Mouse (Mus musculus) kidney, postnatal 0 days (tissue): ENCODE data around the gene Zbtb5. TPM values are rescaled to one million over a fixed set of nuclear protein-coding genes. Genes with fewer than 3 reads are reported as not detected.
"Not testable (repeated sequence)": the region's sequence is repeated elsewhere in the genome, so short reads cannot be mapped to it uniquely, and the experiment has no call there.

Experiments used
- ATAC-seq: fragments of 200-750 bp; cut with Nextera tagmentation; replicated peaks from 2 replicates; pipeline ENCODE4 v1.8.0; 2017; ENCODE audit warnings: low read depth, moderate number of reproducible peaks, moderate TSS enrichment, moderate library complexity; ENCODE audit not compliant: low FRiP score
- DNase-seq: peaks from one replicate; pipeline ENCODE4 v3.0.0-alpha.2; 2016; ENCODE audit warnings: low spot score
- H3K27ac ChIP-seq: fragments of 300-500 bp; sonication (generic); 2 replicates; pipeline ENCODE4 v1.5.1; 2014; ENCODE audit warnings: mild to moderate bottlenecking
- H3K27me3 ChIP-seq: fragments of 300-500 bp; sonication (generic); 2 replicates; pipeline ENCODE4 v1.6.1; 2014; ENCODE audit warnings: low read length, mixed read lengths; ENCODE audit not compliant: insufficient read depth
- H3K36me3 ChIP-seq: fragments of 300-500 bp; sonication (generic); 2 replicates; pipeline ENCODE4 v1.6.1; 2014; ENCODE audit warnings: low read length, mixed read lengths; ENCODE audit not compliant: insufficient read depth
- H3K4me1 ChIP-seq: fragments of 300-500 bp; sonication (generic); replicated peaks from 2 replicates; pipeline ENCODE4 v1.6.1; 2014; ENCODE audit warnings: antibody characterized with exemption, low read length, mixed read lengths; ENCODE audit not compliant: insufficient read depth
- H3K4me2 ChIP-seq: fragments of 300-500 bp; sonication (generic); 2 replicates; pipeline ENCODE4 v1.6.1; 2014; ENCODE audit warnings: mild to moderate bottlenecking, low read length, moderate library complexity, mixed read lengths
- H3K4me3 ChIP-seq: fragments of 300-500 bp; sonication (generic); replicated peaks from 2 replicates; pipeline ENCODE4 v1.5.1; 2014; ENCODE audit warnings: low read depth, low read length
- H3K9ac ChIP-seq: fragments of 300-500 bp; sonication (generic); 2 replicates; pipeline ENCODE4 v1.6.1; 2014; ENCODE audit warnings: low read depth, low read length
- H3K9me3 ChIP-seq: fragments of 300-500 bp; sonication (generic); replicated peaks from 2 replicates; pipeline ENCODE4 v1.6.1; 2016; ENCODE audit warnings: low read length, inconsistent platforms, mixed read lengths
- CTCF ChIP-seq: IDR thresholded peaks from 2 replicates; pipeline ENCODE4 v1.5.1; 2016; ENCODE audit warnings: antibody characterized with exemption, low read depth, mild to moderate bottlenecking, moderate library complexity
- WGBS: fragments of 180-500 bp; shearing (Covaris S2); extraction: QIAGEN DNeasy Blood & Tissue Kit; methylation state at CpG from one replicate; pipeline ENCODE4 v1.1.7; 2014; 5-methylcytosine and 5-hydroxymethylcytosine counted together
- polyA plus RNA-seq: library from polyadenylated mRNA; unstranded; fragments of >200 nt; fragmentation: Nextera tagmentation; extraction: Ambion mirVana; gene quantifications from 2 replicates; pipeline ENCODE4 v1.2.1, GENCODE M21; 2015

Gene Zbtb5
- polyA plus RNA-seq, 1 experiment from 2014 or later, result 18.5 TPM

DNA sequence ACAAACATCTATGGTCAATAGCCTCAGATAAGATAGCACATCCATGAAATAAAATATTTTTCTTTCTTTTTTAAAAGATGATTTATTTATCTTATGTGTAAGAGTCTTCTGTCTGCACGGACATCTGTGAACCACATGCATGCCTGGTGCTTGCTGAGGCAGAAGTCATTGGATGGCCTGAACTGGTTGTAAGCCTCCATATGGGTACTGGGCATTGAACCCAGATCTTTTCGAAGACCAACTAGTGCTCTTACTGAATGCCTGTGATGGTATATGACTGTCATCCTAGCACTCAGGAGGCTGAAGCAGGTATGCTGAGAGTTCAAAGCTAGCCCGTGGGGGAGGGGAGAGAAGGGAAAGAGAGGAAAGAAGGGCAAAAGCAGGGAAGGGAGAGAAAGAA lies 14.1 kb downstream of the Zbtb5 start:
- H3K4me1 ChIP-seq, result no peaks in the 10 kb centered on the region
- H3K36me3 ChIP-seq, result no peaks in the 10 kb centered on the region; the same call in 1 of the 2 replicates
- no peak for TF ChIP-seq CTCF
- H3K9ac ChIP-seq, result no peak overlapping the region
- H3K27me3 ChIP-seq, result no peaks in the 10 kb centered on the region
- no peaks in the 10 kb centered on the region for H3K9me3 ChIP-seq
- WGBS, result 69% methylated on average over 3 of the region's 3 CpGs
- no peak overlapping the region for H3K4me2 ChIP-seq
- DNase-seq (no peak), ATAC-seq (no peak)
- no peak overlapping the region for H3K4me3 ChIP-seq
- no peak overlapping the region for H3K27ac ChIP-seq

GRCm38 (mm10) chr4:44994776-44995175 lies 17.4 kb downstream of the Zbtb5 start:
- Histone ChIP-seq H3K9ac (no peak overlapping the region), H3K9me3 (no peaks in the 10 kb centered on the region), H3K4me2 (no peak overlapping the region), H3K4me1 (no peaks in the 10 kb centered on the region), H3K27me3 (no peaks in the 10 kb centered on the region), H3K36me3 (peaks cover 12% of the 10 kb centered on the region), H3K27ac (no peak overlapping the region), H3K4me3 (no peak overlapping the region)
- TF ChIP-seq CTCF, result no peak
- no peak for ATAC-seq
- 82% methylated on average over 18 of the region's 18 CpGs for WGBS
- DNase-seq, result no peak

DNA sequence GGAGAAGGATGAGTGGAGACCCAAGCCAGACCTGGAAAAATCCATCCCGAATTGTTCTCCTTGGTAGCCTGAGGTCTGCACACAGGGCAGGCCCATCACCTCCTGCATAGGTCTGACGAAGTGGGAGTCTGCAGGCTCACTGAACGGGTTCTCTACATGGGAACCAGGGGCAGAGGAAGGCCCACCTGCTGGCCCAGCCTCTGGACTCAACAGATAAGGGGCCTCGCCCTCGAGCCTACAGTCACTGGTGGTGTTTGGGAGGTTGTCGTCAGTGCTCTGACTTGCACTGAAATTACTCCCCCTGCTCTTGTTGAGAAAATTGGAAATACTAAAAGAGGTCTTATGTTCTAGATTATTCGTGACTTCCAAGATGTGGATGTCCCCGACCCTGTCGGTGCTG lies 18.4 kb downstream of the Zbtb5 start:
- TF ChIP-seq CTCF, result no peak
- H3K4me3 ChIP-seq, result no peak overlapping the region
- H3K36me3 ChIP-seq, result peaks cover 16% of the 10 kb centered on the region
- H3K27me3 ChIP-seq, result no peaks in the 10 kb centered on the region
- H3K4me1 ChIP-seq, result no peaks in the 10 kb centered on the region
- H3K9ac ChIP-seq, result no peak overlapping the region
- no peak overlapping the region for H3K4me2 ChIP-seq
- H3K27ac ChIP-seq, result no peak overlapping the region
- WGBS, result 90% methylated on average over 9 of the region's 9 CpGs
- DNase-seq (no peak), ATAC-seq (no peak)
- H3K9me3 ChIP-seq, result no peaks in the 10 kb centered on the region

DNA sequence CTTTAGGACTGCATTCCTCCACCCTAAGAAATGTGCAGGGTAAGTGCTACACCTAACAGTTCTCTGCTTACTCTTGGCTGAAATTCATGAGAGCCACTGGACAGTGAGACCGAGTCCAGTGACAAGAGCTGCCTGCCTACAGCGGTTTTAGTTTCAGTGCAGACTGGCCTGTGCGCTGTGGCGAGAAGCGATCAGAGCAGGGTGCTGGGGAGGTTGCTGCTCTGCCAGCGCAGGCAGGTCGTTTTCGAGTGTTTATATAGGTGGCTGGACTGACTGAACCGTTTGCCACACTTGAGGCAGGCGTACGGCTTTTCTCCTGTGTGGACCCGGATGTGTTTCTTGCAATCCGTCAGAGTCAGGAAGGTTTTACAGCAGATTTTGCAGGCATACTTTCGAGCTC lies 19.0 kb downstream of the Zbtb5 start:
- H3K4me1 ChIP-seq, ATAC-seq, H3K9ac ChIP-seq, H3K4me3 ChIP-seq, H3K27me3 ChIP-seq, H3K4me2 ChIP-seq, H3K27ac ChIP-seq, H3K9me3 ChIP-seq: not testable (repeated sequence)
- 55% methylated on average over 14 of the region's 14 CpGs for WGBS
- peak; percentile 23 for DNase-seq
- peaks cover 22% of the 10 kb centered on the region for H3K36me3 ChIP-seq

GRCm38 (mm10) chr4:44992330-44992729 lies 19.9 kb downstream of the Zbtb5 start:
- H3K9me3 ChIP-seq, H3K4me1 ChIP-seq, H3K4me2 ChIP-seq, H3K27ac ChIP-seq, DNase-seq, H3K27me3 ChIP-seq, ATAC-seq, H3K4me3 ChIP-seq, H3K9ac ChIP-seq: not testable (repeated sequence)
- H3K36me3 ChIP-seq, result peaks cover 27% of the 10 kb centered on the region
- 88% methylated on average over 11 of the region's 11 CpGs for WGBS

DNA sequence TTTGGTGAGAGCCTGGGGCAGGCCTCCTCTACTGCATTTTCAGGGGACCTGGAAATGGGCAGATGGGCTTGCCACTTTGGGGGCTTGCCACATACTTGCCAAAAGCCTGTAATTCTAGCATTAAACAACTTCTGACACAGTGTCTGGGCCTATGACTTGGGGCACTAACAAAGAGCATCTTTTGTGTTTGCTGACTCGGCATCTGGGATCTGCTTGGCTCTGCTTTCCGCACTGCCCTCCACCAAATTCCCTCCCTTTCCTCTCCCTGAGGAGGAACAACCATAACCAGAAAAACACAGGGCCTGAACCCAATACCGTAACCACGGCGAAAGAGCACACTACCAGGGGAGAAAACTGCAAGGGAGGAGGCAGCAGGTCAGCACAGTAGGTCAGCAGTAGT lies 21.7 kb downstream of the Zbtb5 start:
- WGBS, result 93% methylated on average over 5 of the region's 5 CpGs
- Histone ChIP-seq H3K4me3 (no peak overlapping the region), H3K27me3 (no peaks in the 10 kb centered on the region)

GRCm38 (mm10) chr4:44983131-44983740 lies 29.0 kb downstream of the Zbtb5 start:
- Histone ChIP-seq H3K4me3 (no peak overlapping the region), H3K27ac (no peak overlapping the region), H3K9ac (0 out of 2 replicates have a peak overlapping the region, but pooled peaks have one; percentile 83), H3K4me1 (peaks cover 33% of the 10 kb centered on the region), H3K9me3 (no peaks in the 10 kb centered on the region), H3K27me3 (no peaks in the 10 kb centered on the region), H3K36me3 (peaks cover 17% of the 10 kb centered on the region; the same call in 1 of the 2 replicates), H3K4me2 (peak overlapping the region; percentile 97)
- WGBS, result 72% methylated on average over 10 of the region's 10 CpGs
- TF ChIP-seq CTCF, result no peak
- DNase-seq (no peak), ATAC-seq (no peak)

More for the DNA sequence above, 21.7 kb downstream of the Zbtb5 start:
- H3K4me2 ChIP-seq, result no peak overlapping the region
- H3K9ac ChIP-seq, result no peak overlapping the region
- TF ChIP-seq CTCF, result no peak
- peaks cover 32% of the 10 kb centered on the region for H3K36me3 ChIP-seq
- no peak for ATAC-seq
- no peak for DNase-seq
- no peaks in the 10 kb centered on the region for H3K4me1 ChIP-seq
- H3K27ac ChIP-seq, result no peak overlapping the region
- H3K9me3 ChIP-seq, result no peaks in the 10 kb centered on the region
